Mouse (Mus musculus) kidney, postnatal 4 days (tissue): ENCODE measurements around the gene Zfp366.

Source experiments
- DNase-seq, 2 experiments: peaks; one replicate each; pipeline ENCODE4 v3.0.0; 2021; ENCODE audit warnings: mixed read lengths in 2 of 2

The Zfp366 gene

GRCm38 (mm10) chr13:99186859-99187258 is 2.2 kb downstream of the Zfp366 start:
- peak in 1 of 2 experiments; percentile 27 for DNase-seq

- no peak for DNase-seq
Observed at GRCm38 (mm10) chr13:99187456-99187855, 2.8 kb downstream of the Zfp366 start.

- no peak for DNase-seq
Observed at GRCm38 (mm10) chr13:99188625-99189024, 4.0 kb downstream of the Zfp366 start.

- DNase-seq: no peak
Observed at GRCm38 (mm10) chr13:99189671-99190070, 5.0 kb downstream of the Zfp366 start.

- peak; percentile 49 to 59 for DNase-seq
Observed at GRCm38 (mm10) chr13:99190466-99190865, 5.8 kb downstream of the Zfp366 start.

DNA sequence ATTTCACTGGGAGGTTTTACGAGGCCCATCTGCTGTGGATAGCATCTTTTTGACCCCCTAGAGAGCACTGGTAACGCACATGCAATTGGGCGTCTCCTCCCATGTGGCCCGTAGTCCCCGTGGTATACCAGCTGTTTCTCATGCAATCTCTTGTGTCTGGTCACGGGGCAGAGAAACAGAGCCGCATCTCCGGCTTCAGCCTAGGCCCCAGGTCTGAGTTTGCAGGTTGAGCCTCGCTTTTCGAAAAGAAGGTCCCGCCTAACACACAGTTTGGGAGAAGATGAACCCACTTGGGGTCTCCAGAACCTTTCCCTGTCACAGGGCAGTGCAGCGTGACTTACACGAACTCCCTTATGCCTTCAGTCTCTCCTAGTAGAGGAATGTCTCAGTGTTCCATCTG is 6.4 kb downstream of the Zfp366 start:
- peak in 1 of 2 experiments; percentile 18 for DNase-seq

DNA sequence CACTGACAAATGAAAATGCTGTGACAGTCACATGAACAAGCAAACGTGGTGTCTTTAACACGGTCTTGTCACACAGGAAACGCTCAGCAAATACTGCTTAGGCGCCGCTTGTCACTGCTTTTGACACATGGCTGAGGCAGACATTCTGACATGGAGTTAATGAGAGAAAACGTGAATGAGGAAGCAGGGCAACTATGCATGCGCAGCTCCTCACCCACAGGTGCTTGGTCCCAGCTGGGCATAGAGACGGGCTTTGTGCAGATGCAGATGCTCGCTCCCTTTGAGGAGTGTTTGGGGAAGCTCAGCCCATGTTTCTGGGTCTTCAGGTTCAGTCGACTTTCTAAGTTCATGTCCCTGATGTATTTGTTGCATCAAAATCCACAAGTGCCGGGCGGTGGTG is 11.7 kb downstream of the Zfp366 start:
- DNase-seq: no peak

DNA sequence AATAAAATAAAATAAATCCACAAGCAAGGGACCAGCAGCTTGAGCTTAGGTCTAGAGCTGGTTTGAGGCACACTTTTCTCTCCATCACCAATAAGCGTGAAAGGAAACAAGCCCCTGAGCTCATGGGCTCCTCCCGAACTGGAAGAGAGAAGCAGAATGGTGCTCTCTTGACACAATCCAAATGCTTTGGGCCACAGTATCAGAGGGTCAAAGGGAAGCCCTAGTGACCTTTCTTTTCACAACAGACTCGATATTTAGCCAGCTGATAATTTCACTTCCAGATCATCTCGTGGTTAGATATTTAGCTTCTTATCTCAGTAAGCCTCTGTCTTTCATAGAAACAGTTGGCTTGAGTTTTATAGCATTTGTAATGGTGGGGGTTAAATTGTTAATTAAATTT is 12.2 kb downstream of the Zfp366 start:
- peak in 1 of 2 experiments; percentile 43 for DNase-seq

GRCm38 (mm10) chr13:99201647-99202574 is 17.3 kb downstream of the Zfp366 start:
- DNase-seq: peak in 1 of 2 experiments; percentile 46

DNA sequence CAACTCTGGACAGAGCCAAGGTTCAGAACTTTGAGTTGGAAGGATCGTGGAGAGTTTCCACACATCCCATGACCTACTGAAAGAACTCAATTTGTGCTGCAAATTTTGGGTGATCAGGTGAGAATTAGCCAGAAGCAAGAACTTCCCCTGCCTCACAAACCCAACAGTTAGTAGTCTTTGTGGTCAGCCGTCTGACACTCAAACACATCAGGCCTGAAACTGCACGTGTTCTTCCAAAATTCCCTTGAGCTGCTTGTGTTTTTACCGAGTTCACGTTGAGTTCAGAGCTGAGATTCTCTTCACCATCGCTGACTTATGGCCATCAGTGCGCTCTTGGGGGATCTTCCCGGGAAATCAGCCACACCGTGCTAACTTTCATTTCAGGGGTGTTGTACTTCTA is 22.6 kb downstream of the Zfp366 start:
- DNase-seq: no peak

DNA sequence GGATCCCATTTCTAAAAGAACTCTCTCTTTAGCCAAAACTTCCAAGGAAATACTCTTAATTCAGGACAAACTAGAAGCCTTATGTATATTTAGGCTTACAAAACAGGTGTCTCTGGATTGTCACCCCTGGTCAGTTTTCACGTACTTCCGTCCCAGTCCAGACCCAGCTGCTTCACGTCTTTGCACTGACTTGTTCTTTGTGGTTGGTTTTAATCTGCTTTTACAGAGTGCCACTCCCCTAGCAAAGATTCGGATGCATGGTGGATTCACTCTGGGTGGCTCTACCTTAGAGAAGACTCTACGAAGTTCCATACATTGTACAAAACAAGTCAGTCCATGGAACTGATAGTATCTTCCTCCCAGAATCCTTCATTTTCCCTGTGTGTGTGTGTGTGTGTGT is 25.2 kb downstream of the Zfp366 start:
- DNase-seq: no peak

GRCm38 (mm10) chr13:99210837-99211236 is 26.2 kb downstream of the Zfp366 start:
- DNase-seq: no peak

- no peak for DNase-seq
Observed at GRCm38 (mm10) chr13:99212976-99213375, 28.4 kb downstream of the Zfp366 start.

GRCm38 (mm10) chr13:99216005-99216404 is 31.4 kb downstream of the Zfp366 start:
- no peak for DNase-seq

GRCm38 (mm10) chr13:99217984-99218383 is 33.4 kb downstream of the Zfp366 start:
- no peak for DNase-seq

DNA sequence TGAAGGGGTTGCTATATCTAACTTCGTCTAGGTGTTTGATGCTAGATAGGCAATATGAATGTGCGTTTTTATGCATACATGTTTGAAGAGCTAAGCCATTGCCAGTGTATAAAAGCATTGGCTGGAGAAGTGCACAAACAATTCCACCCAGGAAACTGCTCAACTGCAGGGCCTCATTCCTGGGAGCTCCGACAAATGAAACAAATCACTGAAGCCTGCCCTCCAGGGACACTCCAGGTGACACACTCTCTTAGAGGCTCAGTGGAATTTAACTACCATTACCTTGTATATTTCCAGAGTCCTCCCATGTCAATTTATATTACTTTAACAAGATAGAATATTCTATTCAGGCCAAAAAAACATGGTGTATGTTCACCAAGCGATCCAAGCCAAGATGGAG is 35.0 kb downstream of the Zfp366 start:
- DNase-seq: no peak

- no peak for DNase-seq
Observed at GRCm38 (mm10) chr13:99221996-99222395, 37.4 kb downstream of the Zfp366 start.

GRCm38 (mm10) chr13:99222476-99222875 is 37.9 kb downstream of the Zfp366 start:
- DNase-seq: no peak

DNA sequence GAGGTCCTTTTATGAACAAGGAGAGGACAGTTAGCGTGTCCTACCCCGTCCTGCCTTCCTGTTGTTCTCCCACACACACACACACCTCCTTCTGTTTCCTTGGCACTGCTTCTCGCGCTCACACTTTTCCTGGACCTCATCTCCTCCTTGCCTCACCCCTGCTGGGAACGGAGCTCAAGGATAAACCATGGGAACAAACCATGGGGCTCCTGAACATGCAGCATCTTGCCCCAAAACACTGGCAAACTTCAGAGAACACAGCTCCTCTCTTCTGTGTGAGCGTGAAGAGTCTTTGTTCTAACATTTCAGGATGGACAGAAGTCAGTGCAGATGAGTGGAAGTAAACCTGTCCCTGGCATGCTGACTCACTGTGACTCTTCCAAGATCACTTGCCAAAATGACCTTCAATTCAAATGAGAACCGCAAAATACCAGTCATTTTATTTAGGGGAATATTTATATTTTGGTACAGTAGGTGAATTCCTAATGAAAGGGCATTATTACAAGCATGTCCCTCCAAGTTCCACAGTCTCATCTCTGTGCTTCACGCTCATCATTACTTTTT is 38.8 kb downstream of the Zfp366 start:
- DNase-seq: no peak

DNA sequence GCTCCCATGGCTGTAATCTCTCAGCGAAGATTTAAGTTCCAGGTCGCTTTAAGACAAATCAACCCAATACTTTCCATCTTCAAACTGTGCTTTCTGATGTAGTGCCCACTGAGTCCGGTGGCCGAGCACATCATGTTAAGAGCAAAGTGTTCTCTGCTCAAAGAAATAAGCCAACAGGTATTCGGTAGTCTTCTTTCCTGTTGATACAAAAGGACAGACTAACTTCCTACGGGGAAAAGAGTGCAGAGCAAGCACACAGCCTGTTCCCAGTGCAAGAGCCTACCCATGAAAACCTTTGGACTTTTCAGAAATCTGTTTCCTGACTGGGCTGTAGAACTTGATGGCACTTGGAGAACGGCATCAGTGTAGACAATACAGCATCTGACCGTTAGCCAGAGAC is 39.3 kb downstream of the Zfp366 start:
- DNase-seq: no peak

DNA sequence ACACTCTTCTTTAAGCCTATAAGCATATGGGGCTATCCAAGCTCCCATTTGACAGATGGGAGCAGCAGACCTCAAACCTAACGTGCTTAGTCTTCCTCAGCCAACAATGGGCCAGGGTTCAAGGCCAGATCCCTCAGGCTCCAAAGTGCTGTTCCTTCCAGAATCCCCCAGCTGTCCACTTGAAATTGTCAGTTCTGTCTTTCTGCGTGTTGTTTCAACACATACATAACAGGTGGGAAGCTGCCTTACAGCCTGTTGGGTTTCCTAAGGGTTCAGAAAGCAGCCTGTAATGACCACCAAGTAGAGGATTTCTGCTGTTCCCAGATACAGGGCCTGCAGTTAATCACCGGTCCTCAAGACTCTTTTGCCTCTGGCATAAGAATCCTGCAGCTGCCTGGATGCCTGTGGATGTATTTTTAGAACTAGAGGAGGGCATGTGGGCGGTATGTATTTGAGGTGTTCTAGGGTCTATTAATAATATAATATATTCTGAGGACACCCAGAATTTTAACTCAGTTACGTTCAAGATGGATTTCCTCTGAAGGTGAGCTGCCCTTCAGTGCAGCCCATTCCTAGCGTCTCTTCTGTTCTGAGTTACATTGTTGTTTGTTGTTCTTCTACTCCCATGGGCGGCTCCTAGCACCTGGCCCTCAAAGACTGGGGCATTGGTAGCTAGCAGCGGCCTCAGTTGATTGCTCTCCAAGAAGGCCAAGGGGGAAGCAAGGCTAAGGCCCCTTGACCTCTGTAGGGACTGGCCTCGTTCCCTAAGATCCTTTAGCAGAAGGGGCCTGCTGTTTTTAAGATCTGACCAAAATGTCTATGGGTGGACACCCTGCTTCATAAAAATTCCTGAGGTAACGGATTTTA is 41.0 kb downstream of the Zfp366 start:
- DNase-seq: no peak

DNA sequence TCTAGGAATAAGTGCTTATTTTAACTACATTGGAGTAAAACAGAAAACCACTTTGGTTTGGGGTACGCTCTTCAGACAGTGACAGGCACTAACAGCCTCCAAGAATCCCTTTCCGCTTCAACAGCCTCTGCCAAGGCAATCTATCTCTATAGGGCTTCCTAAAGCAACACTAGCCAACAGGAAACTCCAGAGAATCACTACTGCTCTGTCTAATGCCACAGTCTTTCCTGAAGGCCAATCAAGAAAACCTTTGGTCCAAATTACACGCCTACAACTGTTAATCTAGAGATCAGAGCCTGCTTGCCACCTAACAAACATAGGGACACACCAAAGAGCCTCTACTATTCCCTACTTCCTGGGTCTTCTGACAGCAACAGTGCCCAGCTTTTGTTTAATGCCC is 42.2 kb downstream of the Zfp366 start:
- DNase-seq: no peak
